Mouse (Mus musculus) hindbrain, embryonic 16.5 days (tissue): ENCODE results near the gene Atp1b4. TPM values are rescaled to one million over a fixed set of nuclear protein-coding genes. Genes with fewer than 3 reads are reported as not detected.

Source experiments
- ATAC-seq: fragments of 200-750 bp; cut with Nextera tagmentation; 2 replicates; pipeline ENCODE4 v1.8.0; 2017; ENCODE audit warnings: moderate TSS enrichment, moderate library complexity
- H3K27ac ChIP-seq: fragments of 300-500 bp; sonication (generic); 2 replicates; pipeline ENCODE4 v1.5.1; 2014; ENCODE audit warnings: low read depth, mild to moderate bottlenecking, control low read depth, low read length, moderate library complexity
- H3K27me3 ChIP-seq: fragments of 300-500 bp; sonication (generic); replicated peaks from 2 replicates; pipeline ENCODE4 v1.6.1; 2014; ENCODE audit warnings: low read length; ENCODE audit not compliant: control insufficient read depth, insufficient read depth
- H3K36me3 ChIP-seq: fragments of 300-500 bp; sonication (generic); 2 replicates; pipeline ENCODE4 v1.6.1; 2014; ENCODE audit warnings: mild to moderate bottlenecking, low read length, moderate library complexity, mixed read lengths; ENCODE audit not compliant: control insufficient read depth, insufficient read depth
- H3K4me1 ChIP-seq: fragments of 300-500 bp; sonication (generic); 2 replicates; pipeline ENCODE4 v1.6.1; 2014; ENCODE audit warnings: low read depth, low read length; ENCODE audit not compliant: control insufficient read depth, insufficient read depth
- H3K4me2 ChIP-seq: fragments of 300-500 bp; sonication (generic); 2 replicates; pipeline ENCODE4 v1.6.1; 2014; ENCODE audit warnings: mild to moderate bottlenecking, low read length, control low read depth, moderate library complexity
- H3K4me3 ChIP-seq: fragments of 300-500 bp; sonication (generic); 2 replicates; pipeline ENCODE4 v1.5.1; 2014; ENCODE audit warnings: mild to moderate bottlenecking, low read length, control low read depth, moderate library complexity
- H3K9ac ChIP-seq: fragments of 300-500 bp; sonication (generic); 2 replicates; pipeline ENCODE4 v1.6.1; 2014; ENCODE audit warnings: low read depth, mild to moderate bottlenecking, control low read depth, low read length, moderate library complexity
- H3K9me3 ChIP-seq: fragments of 300-500 bp; sonication (generic); 2 replicates; pipeline ENCODE4 v1.6.1; 2014; ENCODE audit warnings: mild to moderate bottlenecking, low read length, moderate library complexity; ENCODE audit not compliant: control insufficient read depth
- WGBS: fragments of 180-500 bp; shearing (Covaris S2); extraction: QIAGEN DNeasy Blood & Tissue Kit; methylation state at CpG from one replicate; pipeline ENCODE4 v1.1.7; 2014; 5-methylcytosine and 5-hydroxymethylcytosine counted together
- polyA plus RNA-seq: library from polyadenylated mRNA; unstranded; fragments of >200 nt; fragmentation: Nextera tagmentation; extraction: Ambion mirVana; gene quantifications from 2 replicates; pipeline ENCODE4 v1.2.1, GENCODE M21; 2015

The Atp1b4 gene
- 0.06 and 1.7 TPM in 2 replicates for polyA plus RNA-seq

DNA sequence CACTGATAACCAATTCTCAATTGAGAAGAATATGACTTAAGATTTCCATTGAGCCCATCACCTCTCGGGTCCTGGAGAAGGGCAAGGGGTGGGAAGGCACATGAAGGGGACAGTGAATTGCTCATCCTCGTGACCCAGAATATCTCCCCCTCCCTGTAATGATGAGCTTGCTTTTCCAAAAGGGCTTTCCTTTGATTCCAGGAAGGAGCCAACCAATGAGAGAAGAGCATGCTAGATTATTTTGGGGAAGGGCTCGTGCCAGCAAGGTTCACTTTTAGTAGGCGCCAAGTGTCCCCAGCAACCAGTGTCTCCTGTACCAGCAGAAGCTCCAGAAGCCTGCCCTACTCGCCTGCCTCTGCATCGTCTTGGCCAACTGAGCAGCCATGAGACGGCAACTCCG lies at the start of gene Atp1b4:
Gene Atp1b4 (plus strand): TSS at position 301 of the 400 bp plus-strand sequence.
- no peaks in the 10 kb centered on the region for H3K36me3 ChIP-seq
- H3K27me3 ChIP-seq: no peaks in the 10 kb centered on the region
- 91% methylated on average over 8 of the region's 8 CpGs for WGBS
- no peaks in the 10 kb centered on the region for H3K4me1 ChIP-seq
- H3K27ac ChIP-seq: no peak within 1 kb of the TSS
- H3K9me3 ChIP-seq: no peaks in the 10 kb centered on the region
- no peak for ATAC-seq
- no peak within 1 kb of the TSS for H3K4me2 ChIP-seq
- H3K4me3 ChIP-seq: no peak within 1 kb of the TSS
- no peak within 1 kb of the TSS for H3K9ac ChIP-seq

- H3K36me3 ChIP-seq: no peaks in the 10 kb centered on the region
- H3K27ac ChIP-seq: no peak overlapping the region
- H3K4me2 ChIP-seq: no peak overlapping the region
- H3K27me3 ChIP-seq: no peaks in the 10 kb centered on the region
- no peaks in the 10 kb centered on the region for H3K9me3 ChIP-seq
- H3K4me3 ChIP-seq: no peak overlapping the region
- no peak for ATAC-seq
- H3K9ac ChIP-seq: no peak overlapping the region
- 66% methylated on average over 4 of the region's 4 CpGs for WGBS
- no peaks in the 10 kb centered on the region for H3K4me1 ChIP-seq
These were observed 7.4 kb upstream of the Atp1b4 start for GRCm38 (mm10) chrX:38308597-38308996.

DNA sequence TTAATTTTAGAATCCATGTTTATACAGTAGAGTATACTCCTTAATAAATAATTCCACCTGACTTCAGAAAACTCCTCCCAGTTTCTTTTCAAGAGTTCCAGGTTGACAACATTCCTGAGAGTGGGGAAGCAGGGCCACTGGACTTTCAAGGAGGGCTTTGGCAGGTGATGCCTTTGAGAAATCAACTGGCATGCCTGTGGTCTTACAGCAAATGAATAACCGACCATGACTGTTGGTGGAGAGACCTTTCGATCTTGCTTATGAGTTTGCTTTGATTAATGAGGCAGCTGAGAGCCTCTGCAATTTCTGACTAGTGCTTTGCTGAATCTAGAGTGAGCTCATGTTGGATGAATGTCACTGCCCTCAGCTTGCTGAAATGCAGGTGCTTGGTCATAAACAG lies 4.9 kb upstream of the Atp1b4 start:
- WGBS: 66% methylated on average over 2 of the region's 2 CpGs

DNA sequence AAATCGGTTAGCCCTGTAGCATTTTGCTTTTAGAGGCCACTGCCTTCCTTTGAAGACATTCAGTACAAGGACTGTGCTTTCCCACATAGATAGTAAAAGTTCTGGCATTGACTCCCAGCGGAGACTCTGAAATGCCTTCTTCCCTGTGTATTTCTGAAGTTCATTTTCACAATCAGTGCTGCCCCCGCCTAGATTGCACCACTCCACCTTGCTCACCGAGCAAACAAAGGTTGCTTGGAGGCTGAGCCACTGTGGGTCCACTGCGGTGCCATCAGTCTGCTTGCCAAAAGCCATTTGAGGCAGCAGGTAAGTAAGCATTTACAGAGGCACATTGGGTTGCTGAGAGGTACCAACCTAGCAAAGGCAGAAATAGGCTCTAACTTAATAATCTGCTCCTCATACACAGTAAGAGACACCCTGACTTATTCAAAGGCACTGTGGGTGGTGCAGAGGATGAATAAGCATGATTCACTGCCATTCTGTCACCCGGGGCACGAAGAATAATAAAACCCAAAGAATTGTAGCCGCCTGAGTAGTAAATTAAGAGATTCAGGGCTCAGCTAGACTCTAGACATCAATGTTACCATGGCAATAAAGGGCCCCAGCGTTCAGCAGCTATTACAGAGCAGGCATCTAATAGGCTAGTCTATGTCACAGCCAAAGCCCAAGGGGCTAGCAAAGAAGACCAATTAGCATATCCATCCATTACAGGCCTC lies 2.9 kb upstream of the Atp1b4 start:
- Histone ChIP-seq H3K4me2 (no peak overlapping the region), H3K9me3 (no peaks in the 10 kb centered on the region), H3K27me3 (no peaks in the 10 kb centered on the region), H3K27ac (0 out of 2 replicates have a peak overlapping the region, but pooled peaks have one; percentile 44), H3K9ac (no peak overlapping the region), H3K4me1 (no peaks in the 10 kb centered on the region), H3K4me3 (no peak overlapping the region), H3K36me3 (no peaks in the 10 kb centered on the region)
- peak; percentile 96 for ATAC-seq
- 37% methylated on average over 9 of the region's 9 CpGs for WGBS

More for the DNA sequence above, 4.9 kb upstream of the Atp1b4 start:
- no peaks in the 10 kb centered on the region for H3K27me3 ChIP-seq
- H3K4me2 ChIP-seq: no peak overlapping the region
- H3K36me3 ChIP-seq: no peaks in the 10 kb centered on the region
- H3K4me1 ChIP-seq: no peaks in the 10 kb centered on the region
- no peak for ATAC-seq
- H3K9ac ChIP-seq: no peak overlapping the region
- no peaks in the 10 kb centered on the region for H3K9me3 ChIP-seq
- H3K27ac ChIP-seq: no peak overlapping the region
- no peak overlapping the region for H3K4me3 ChIP-seq

DNA sequence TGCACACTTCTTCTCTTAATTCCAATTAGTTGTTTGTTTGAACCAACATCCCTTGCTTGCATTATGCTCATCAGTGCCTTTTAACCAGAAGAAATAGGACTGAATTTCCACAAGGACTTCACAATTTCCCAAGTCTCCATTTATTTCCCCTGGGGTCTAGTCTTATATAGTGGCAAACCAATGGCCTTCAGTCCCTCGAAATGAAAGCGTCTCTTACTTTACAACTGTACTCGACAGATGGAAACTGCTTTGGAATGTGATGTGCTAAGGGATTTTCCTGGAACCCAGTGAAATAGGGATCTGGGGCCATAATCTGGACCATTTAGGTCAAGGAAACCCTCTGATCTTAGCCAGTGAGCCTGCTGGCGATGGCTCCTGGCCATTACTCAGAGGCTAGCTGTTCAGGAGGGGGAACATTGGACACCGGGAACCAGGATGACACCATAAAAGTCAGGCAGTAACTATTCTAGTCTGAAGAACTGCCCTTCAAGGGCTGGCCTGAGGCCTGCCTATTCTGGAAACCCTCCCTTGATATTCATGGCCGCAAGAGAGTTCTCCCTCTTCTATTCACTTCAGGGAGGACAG lies 2.3 kb upstream of the Atp1b4 start:
- no peak overlapping the region for H3K9ac ChIP-seq
- H3K4me3 ChIP-seq: no peak overlapping the region
- no peaks in the 10 kb centered on the region for H3K27me3 ChIP-seq
- WGBS: 59% methylated on average over 6 of the region's 6 CpGs
- H3K4me1 ChIP-seq: no peaks in the 10 kb centered on the region
- H3K27ac ChIP-seq: 0 out of 2 replicates have a peak overlapping the region, but pooled peaks have one; percentile 32
- no peaks in the 10 kb centered on the region for H3K36me3 ChIP-seq
- H3K4me2 ChIP-seq: no peak overlapping the region
- H3K9me3 ChIP-seq: no peaks in the 10 kb centered on the region
- no peak; the same call in 1 of the 2 replicates for ATAC-seq

DNA sequence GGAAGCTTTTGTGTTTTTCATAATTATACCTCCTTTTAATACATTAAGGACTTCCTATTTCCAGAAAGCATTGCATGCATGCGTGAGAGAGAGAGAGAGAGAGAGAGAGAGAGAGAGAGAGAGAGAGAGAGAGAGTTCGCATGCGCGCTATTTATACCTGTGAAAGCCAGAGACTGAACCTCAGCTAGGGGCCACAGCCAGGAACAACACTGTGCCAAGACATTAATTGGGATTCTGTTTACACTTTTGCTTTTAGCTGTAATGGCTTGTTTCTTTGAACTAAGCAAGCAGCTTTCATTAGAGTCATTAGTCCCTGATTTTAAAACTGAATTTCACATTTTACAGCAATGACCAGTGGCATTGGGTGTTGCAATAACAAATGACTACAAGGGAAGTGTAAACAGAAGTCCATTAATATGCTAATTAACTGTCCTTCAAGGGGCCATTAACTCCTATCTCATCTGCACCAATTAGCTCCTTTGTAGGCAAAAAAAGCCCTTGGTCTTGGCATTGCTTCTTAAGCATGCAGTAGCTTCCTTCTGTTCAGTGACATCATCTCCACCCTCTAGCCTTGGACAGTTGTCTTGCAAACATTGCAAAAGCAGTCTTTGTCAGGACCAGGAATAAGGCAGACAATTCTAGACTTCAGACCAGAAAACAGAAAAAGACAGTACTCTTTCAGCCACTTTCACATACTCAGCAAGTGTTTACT lies 14.9 kb downstream of the Atp1b4 start:
- H3K4me1 ChIP-seq: no peaks in the 10 kb centered on the region
- H3K4me3 ChIP-seq: no peak overlapping the region
- H3K4me2 ChIP-seq: no peak overlapping the region
- no peak overlapping the region for H3K9ac ChIP-seq
- 55% methylated on average over 4 of the region's 4 CpGs for WGBS
- no peaks in the 10 kb centered on the region for H3K27me3 ChIP-seq
- ATAC-seq: 0 out of 2 replicates have a peak, but pooled peaks have one; percentile 37
- no peak overlapping the region for H3K27ac ChIP-seq
- no peaks in the 10 kb centered on the region for H3K9me3 ChIP-seq
- no peaks in the 10 kb centered on the region for H3K36me3 ChIP-seq

- ATAC-seq: no peak
- Histone ChIP-seq H3K27ac (no peak overlapping the region), H3K4me1 (no peaks in the 10 kb centered on the region), H3K9ac (no peak overlapping the region), H3K4me3 (no peak overlapping the region), H3K27me3 (no peaks in the 10 kb centered on the region), H3K36me3 (no peaks in the 10 kb centered on the region), H3K4me2 (no peak overlapping the region), H3K9me3 (no peaks in the 10 kb centered on the region)
- 62% methylated on average over 8 of the region's 8 CpGs for WGBS
These were observed 18.6 kb downstream of the Atp1b4 start for GRCm38 (mm10) chrX:38334329-38335279.

GRCm38 (mm10) chrX:38362016-38362415 lies 46.0 kb downstream of the Atp1b4 start:
- no peaks in the 10 kb centered on the region for H3K36me3 ChIP-seq
- no peaks in the 10 kb centered on the region for H3K4me1 ChIP-seq
- 78% methylated on average over 8 of the region's 8 CpGs for WGBS
- no peaks in the 10 kb centered on the region for H3K9me3 ChIP-seq
- no peak for ATAC-seq
- H3K4me3 ChIP-seq: no peak overlapping the region
- H3K4me2 ChIP-seq: no peak overlapping the region
- H3K27me3 ChIP-seq: no peaks in the 10 kb centered on the region
- no peak overlapping the region for H3K9ac ChIP-seq
- no peak overlapping the region for H3K27ac ChIP-seq
